Mouse (Mus musculus) thymus, postnatal 25 days (tissue): ENCODE measurements around the gene Gm42957.
A peak's percentile ranks its signal among the peaks of the same experiment; 100 is the strongest.
"Not testable (repeated sequence)": the region's sequence is repeated elsewhere in the genome, so short reads cannot be mapped to it uniquely, and the experiment has no call there.

Source experiments
- DNase-seq: peaks from one replicate; pipeline ENCODE4 v3.0.0; 2022

Gene Gm42957

GRCm38 (mm10) chr3:96629729-96630600 is 5.3 kb upstream of the Gm42957 start, which contains the start of gene Rbm8a:
TSS of gene Rbm8a (plus strand) at chr3:96629933.
- DNase-seq = peak; percentile 94

DNA sequence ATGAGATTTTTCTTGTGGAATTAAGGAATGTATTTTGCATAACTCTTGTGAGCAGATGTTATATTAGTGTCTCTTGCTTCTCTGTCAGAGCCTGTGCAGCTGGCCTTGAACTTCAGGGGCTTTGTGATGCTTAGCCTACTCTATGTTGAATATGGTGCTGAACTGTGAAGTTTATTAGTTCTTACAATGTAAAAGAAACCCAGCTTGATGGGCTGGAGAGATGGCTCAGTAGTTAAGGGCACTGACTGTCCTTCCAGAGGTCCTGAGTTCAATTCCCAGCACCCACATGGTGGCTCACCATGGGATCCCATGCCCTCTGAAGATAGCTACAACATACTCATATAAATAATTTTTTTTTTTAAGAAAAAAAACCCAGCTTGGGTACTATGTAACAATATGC is 3.2 kb upstream of the Gm42957 start:
- DNase-seq = no peak

GRCm38 (mm10) chr3:96634015-96634414 is 1.3 kb upstream of the Gm42957 start:
- no peak for DNase-seq

DNA sequence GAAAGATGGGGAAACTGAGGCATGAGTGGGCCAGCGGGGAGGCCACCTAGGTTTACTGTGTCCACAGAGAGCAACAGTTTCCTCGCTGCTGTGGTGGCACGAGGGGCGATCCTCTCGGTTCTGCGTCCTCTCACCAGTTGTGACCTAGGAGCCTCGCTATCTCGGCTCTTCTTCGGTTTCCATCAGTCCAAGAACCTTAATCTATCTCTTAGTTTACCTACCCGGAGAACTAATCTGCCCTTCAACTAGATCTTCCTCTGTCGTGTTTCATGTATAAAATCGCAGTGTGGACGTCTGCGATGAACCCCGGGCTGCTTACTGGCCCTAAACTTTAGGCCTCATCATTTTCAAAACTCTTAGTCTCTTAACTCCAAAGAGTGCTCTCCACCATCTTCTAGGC is 632 bp downstream of the Gm42957 start:
- DNase-seq = no peak

DNA sequence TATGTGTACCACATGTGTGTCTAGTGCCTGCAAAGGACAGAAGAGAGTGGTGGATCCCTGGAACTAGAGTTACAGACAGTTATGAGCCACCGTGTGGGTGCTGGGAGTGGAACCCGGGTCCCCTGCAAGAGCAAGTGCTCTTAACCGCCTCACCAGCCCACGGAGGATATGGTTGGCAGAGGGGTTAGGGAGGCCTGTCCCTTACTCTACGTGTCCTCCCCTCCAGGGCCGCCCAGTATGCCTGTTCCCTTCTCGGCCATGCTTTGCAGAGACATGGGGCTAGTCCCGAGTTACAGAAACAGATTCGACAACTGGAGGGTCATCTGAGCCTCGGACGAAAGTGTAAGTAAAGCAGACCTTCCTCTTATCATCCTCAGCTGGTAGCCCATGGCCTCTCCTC is 1.2 kb downstream of the Gm42957 start:
- DNase-seq = no peak

DNA sequence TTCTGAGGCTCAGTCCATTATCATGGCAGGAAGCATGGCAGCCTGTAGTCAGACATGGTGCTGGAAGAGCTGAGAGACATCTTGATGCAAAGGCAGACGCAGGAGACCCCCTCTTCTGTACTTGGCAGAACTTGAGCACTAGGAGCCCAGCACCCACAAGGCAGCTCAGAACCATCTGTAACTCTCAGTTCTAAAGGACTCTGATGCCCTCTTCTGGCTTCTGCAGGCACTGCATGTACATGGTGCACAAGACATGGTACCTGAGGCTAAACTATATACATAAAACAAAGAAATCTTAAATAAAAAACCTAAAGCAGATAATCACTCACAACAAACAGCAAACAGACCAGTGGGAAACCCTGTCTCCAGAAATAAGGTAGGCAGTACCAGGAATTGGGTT is 3.9 kb downstream of the Gm42957 start:
- DNase-seq = peak; percentile 78

- DNase-seq = peak; percentile 11
Measured at GRCm38 (mm10) chr3:96645018-96645649, 9.9 kb downstream of the Gm42957 start, which contains the start of gene Itga10. TSS of gene Itga10 (plus strand) at chr3:96645584.

GRCm38 (mm10) chr3:96647365-96647764 is 12.1 kb downstream of the Gm42957 start:
- DNase-seq = no peak

- no peak for DNase-seq
Measured at GRCm38 (mm10) chr3:96660901-96661300, 25.6 kb downstream of the Gm42957 start.

- DNase-seq = no peak
Measured at GRCm38 (mm10) chr3:96662731-96663316, 27.6 kb downstream of the Gm42957 start.

GRCm38 (mm10) chr3:96663432-96664239 is 28.4 kb downstream of the Gm42957 start:
- DNase-seq = peak; percentile 73

DNA sequence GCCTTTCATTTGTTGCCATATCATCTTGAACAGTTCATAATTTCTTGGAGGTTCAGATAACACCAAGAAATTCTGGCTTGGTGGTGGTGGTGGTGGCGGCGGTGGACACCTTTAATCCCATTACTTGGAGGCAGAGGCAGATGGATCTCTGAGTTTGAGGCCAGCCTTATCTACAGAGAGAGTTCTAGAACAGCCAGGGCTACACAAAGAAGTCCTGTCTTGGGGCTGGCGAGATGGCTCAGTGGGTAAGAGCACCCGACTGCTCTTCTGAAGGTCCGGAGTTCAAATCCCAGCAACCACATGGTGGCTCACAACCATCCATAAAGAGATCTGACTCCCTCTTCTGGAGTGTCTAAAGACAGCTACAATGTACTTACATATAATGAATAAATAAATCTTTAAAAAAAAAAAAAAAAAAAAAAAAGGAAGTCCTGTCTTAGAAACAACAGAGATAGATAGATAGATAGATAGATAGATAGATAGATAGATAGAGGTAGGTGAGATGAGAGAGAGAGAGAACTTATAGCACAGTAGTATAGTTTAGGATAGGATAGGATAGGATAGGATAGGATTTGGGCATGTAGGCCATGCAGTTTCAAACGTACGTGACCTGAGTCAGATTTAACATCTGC is 30.6 kb downstream of the Gm42957 start:
- not testable (repeated sequence) for DNase-seq

GRCm38 (mm10) chr3:96666916-96667315 is 31.6 kb downstream of the Gm42957 start:
- DNase-seq = no peak

DNA sequence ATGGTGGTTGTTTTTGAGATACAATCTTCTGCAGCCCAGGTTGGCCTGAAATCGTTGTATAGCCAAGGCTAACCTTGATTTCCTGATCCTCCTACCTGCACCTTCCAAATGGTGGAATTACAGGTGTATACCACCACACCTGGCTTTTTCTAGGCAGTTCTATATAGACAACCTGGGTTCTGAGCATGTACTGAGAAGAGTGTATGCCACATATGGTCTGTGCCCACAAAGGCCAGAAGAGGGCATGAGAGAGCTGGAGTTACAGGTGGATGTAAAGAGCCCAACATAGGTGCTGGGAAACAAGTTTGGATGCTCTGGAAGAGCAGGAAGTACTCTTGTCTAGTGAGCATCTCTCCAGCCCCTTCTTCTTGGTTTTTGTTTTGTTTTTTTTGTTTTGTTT is 32.0 kb downstream of the Gm42957 start:
- peak; percentile 38 for DNase-seq

DNA sequence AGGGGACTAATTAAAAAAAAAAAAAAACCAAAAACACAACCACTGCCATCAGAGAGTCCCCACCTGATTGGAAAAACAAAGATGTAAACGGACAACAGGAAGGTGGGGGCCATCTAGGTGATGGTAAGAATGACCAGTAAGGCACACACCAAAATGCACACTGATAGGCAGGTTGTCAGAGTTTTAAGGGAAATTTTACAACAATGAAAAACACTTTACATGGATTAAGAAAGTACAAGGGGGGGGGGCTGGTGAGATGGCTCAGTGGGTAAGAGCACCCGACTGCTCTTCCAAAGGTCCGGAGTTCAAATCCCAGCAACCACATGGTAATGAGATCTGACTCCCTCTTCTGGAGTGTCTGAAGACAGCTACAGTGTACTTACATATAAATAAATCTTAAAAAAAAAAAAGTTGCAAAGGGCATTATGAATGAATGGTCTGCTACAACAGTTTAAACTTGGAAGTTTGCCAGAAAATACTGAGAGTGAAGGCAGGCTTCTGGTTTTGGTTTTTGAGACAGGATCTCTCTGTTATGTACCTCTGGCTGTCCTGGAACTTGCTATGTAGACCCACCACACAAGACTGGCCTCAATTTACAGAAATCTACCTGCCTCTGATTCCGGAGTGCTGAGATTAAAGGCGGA is 33.3 kb downstream of the Gm42957 start:
- DNase-seq = no peak

GRCm38 (mm10) chr3:96669727-96670468 is 34.6 kb downstream of the Gm42957 start, which contains the start of gene Ankrd35:
TSS of gene Ankrd35 (plus strand) at chr3:96670131.
- DNase-seq = peak; percentile 79

DNA sequence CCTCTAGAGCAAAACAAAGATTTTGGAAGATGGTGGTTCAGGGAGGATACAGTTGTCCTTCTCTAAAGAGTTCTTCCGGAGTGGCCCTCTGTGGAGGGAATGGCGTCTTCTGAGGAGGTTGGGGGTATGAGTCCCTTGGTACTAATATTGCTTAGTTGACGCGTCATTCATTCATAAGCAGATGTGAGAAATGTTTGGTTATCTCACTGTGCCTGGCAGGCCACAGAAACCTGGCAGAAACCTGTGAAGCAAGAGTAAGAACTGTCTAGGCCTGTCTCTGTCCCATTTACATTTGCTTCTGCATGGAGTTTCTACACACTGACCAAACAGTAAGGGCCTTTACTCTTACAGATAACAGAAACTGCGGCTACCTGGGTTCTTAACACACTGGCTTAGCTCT is 36.2 kb downstream of the Gm42957 start:
- no peak for DNase-seq

- DNase-seq = no peak
Measured at GRCm38 (mm10) chr3:96673514-96673913, 38.2 kb downstream of the Gm42957 start.

DNA sequence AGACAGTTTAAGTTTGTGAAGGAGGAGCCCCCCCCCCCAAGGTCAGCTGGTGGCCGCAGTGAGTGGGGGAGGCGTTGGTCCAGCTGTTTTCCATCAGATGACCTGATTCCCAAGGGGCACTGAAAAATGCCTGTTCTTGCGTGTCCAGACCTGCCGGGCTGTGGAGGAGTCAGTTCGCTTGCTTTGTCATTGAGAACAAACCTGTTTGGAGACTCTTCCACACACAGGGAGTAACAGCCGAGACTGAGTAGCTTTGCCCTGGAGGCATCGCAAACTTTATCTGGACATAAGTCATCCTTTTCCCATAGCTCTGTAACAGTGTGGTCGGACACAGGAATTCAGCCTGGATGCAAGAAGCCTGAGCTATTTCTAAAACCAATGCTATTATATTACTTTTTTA is 39.2 kb downstream of the Gm42957 start:
- no peak for DNase-seq

GRCm38 (mm10) chr3:96675171-96675570 is 39.9 kb downstream of the Gm42957 start:
- DNase-seq = no peak

GRCm38 (mm10) chr3:96675690-96676089 is 40.4 kb downstream of the Gm42957 start:
- DNase-seq = no peak
